Mouse (Mus musculus): ENCODE data around the gene Cfap73. TPM values are rescaled to one million over a fixed set of nuclear protein-coding genes. Genes with fewer than 3 reads are reported as not detected.

Gene Cfap73
- polyA plus RNA-seq, 1 experiment from 2014 or later = not detected

DNA sequence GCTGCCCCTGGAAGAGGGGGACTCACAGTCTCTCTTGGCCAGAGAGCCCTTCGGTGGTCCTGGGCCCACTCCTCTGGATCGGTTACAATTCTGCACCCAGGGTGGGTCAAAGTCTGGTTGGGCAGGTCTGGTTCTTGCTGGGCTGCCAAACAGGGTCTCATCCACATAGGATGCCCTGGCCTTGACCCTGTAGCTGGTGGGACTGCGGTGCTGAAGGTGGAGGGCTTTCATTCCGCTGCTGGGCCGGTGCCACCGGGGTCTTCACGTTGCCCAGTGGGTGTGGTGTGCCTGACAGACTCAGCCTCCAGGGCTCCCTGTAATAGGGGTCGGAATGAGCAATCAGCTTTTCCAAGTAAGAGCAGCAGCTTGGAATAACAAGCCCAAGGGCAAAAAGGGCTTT lies 22.6 kb downstream of the Cfap73 start:
- peak overlapping the region; percentile 64 for H3K9ac ChIP-seq (ENCODE audit: low read length)
- H3K4me2 ChIP-seq = peak overlapping the region; percentile 80
- H3K9me3 ChIP-seq (ENCODE audit: control insufficient read depth, low read length) = peaks cover 3% of the 10 kb centered on the region; the same call in 1 of the 2 replicates
- peaks cover 15% of the 10 kb centered on the region for H3K4me1 ChIP-seq (ENCODE audit: control insufficient read depth, insufficient read depth, low read length)
- H3K4me3 ChIP-seq (ENCODE audit: low read depth, low read length) = peak overlapping the region; percentile 48
- no peaks in the 10 kb centered on the region for H3K27me3 ChIP-seq (ENCODE audit: control insufficient read depth, insufficient read depth, low read length)
- peaks cover 3% of the 10 kb centered on the region; the same call in 1 of the 2 replicates for H3K36me3 ChIP-seq (ENCODE audit: control insufficient read depth, insufficient read depth, low read length)
- DNase-seq (ENCODE audit: low spot score, missing footprints) = no peak
- no peak overlapping the region for H3K27ac ChIP-seq (ENCODE audit: low read depth, low read length)
- WGBS = 65% methylated on average over 8 of the region's 8 CpGs
- ATAC-seq (ENCODE audit: low FRiP score) = no peak

DNA sequence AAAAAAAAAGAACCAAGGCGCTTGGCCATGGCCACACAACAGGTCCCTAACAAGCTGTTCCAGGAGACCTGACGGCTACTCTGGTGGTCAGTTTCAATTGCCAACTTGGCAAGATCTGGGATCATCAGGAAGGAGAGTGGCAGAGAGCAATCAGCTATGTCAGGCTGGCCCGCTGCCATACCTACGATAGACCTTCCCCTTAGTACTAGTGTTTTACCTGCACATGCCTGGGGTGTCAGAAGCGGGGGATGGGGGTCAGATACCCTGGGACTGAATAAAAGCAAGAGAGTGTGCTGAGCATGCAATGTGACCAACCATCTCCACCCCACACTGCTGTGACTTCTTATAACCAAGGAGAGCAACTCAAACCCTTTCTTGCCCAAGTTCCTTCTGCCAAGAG lies 23.1 kb downstream of the Cfap73 start:
- WGBS = 91% methylated on average over 5 of the region's 5 CpGs
- H3K27ac ChIP-seq (ENCODE audit: low read depth, low read length) = no peak overlapping the region
- H3K4me1 ChIP-seq (ENCODE audit: control insufficient read depth, insufficient read depth, low read length) = peaks cover 15% of the 10 kb centered on the region
- H3K9me3 ChIP-seq (ENCODE audit: control insufficient read depth, low read length) = peaks cover 3% of the 10 kb centered on the region; the same call in 1 of the 2 replicates
- H3K27me3 ChIP-seq (ENCODE audit: control insufficient read depth, insufficient read depth, low read length) = no peaks in the 10 kb centered on the region
- no peak overlapping the region for H3K9ac ChIP-seq (ENCODE audit: low read length)
- no peak for DNase-seq (ENCODE audit: low spot score, missing footprints)
- no peak for ATAC-seq (ENCODE audit: low FRiP score)
- peaks cover 2% of the 10 kb centered on the region; the same call in 1 of the 2 replicates for H3K36me3 ChIP-seq (ENCODE audit: control insufficient read depth, insufficient read depth, low read length)
- no peak overlapping the region for H3K4me3 ChIP-seq (ENCODE audit: low read depth, low read length)
- no peak overlapping the region; the same call in 1 of the 2 replicates for H3K4me2 ChIP-seq

DNA sequence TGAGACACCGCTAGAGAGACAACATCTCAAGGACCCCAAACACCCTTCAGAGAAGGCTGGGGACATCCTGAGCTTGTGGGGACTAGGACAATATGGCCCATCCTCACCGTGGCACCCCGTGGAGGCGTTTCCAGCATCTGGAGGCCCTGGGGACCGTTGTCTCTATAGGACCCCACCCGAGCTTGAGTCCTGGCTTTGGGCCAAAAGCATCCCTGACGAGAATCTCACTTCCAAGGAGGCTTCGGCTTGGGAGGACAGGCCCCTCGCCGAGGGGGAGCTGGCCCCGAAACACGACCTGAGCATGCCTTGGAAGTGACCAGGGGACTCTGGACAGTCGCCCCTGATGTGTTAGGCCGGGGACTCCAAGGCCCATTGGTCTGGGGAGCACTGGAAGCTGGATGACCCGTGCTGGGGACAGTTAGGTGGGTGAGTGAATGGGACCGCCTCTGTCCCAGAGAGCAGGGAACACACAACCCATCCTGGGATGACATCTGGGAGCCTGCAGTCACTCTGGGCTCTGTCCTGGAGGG lies 24.7 kb downstream of the Cfap73 start:
- Histone ChIP-seq H3K4me1 (ENCODE audit: control insufficient read depth, insufficient read depth, low read length) (peaks cover 20% of the 10 kb centered on the region), H3K9ac (ENCODE audit: low read length) (no peak overlapping the region), H3K4me3 (ENCODE audit: low read depth, low read length) (no peak overlapping the region), H3K27me3 (ENCODE audit: control insufficient read depth, insufficient read depth, low read length) (no peaks in the 10 kb centered on the region), H3K4me2 (no peak overlapping the region), H3K9me3 (ENCODE audit: control insufficient read depth, low read length) (no peaks in the 10 kb centered on the region), H3K36me3 (ENCODE audit: control insufficient read depth, insufficient read depth, low read length) (no peaks in the 10 kb centered on the region), H3K27ac (ENCODE audit: low read depth, low read length) (no peak overlapping the region)
- DNase-seq (ENCODE audit: low spot score, missing footprints) = no peak
- 91% methylated on average over 16 of the region's 16 CpGs for WGBS
- no peak for ATAC-seq (ENCODE audit: low FRiP score)

DNA sequence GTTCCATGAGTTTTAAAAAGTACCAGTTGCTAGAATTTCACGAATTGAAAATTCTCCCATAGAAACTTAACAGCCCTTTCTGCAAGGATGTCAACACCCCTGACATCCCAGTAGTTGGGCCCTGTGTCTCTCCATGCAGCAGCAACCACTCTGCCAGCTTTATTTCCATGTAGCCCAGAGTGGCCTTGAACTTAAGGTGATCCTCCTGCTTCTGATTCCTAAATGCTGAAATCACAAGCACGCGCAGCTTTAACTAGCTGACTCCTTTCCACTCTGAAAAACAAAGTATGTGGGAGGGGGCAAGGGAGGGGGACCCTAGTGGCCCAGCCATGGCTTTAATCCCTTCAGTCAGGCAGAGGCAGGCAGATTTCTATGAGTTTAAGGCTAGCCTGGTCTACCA lies 26.7 kb downstream of the Cfap73 start:
- no peak for DNase-seq (ENCODE audit: low spot score, missing footprints)
- WGBS = 84% methylated on average over 3 of the region's 3 CpGs

DNA sequence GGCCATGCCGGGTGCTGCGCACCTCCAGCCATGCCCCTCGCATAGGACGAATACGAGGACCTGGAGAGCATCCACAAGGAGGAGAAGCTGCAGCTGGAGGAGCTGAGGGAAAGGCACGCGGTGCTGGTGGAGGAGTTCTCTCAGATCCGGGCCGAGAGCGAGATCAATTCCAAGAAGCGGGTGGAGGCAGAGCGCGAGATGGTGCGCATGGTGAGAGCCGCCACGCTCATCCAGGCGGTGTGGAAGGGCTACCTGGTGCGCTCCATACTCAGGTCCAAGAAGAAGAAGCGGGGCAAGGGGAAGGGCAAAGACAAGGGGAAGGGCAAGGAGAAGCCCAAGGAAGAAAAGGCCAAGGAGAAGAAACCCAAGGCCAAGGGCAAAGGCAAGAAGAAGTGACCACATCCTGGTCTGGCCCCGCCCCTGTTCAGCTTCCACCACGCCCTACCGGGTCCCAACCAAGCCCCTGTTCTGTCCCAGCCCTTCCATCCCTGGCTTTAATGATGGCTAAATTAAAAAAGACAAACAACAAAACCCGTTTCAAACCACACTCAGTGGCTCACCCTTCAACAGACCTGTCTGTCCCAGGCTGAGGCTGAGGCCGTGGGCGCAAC lies 27.3 kb downstream of the Cfap73 start:
- H3K27ac ChIP-seq (ENCODE audit: low read depth, low read length) = no peak overlapping the region
- no peaks in the 10 kb centered on the region for H3K27me3 ChIP-seq (ENCODE audit: control insufficient read depth, insufficient read depth, low read length)
- H3K9me3 ChIP-seq (ENCODE audit: control insufficient read depth, low read length) = no peaks in the 10 kb centered on the region
- H3K4me1 ChIP-seq (ENCODE audit: control insufficient read depth, insufficient read depth, low read length) = peaks cover 11% of the 10 kb centered on the region
- H3K4me3 ChIP-seq (ENCODE audit: low read depth, low read length) = no peak overlapping the region
- H3K36me3 ChIP-seq (ENCODE audit: control insufficient read depth, insufficient read depth, low read length) = no peaks in the 10 kb centered on the region
- H3K4me2 ChIP-seq = no peak overlapping the region
- no peak for ATAC-seq (ENCODE audit: low FRiP score)
- DNase-seq (ENCODE audit: low spot score, missing footprints) = no peak
- WGBS = 64% methylated on average over 25 of the region's 25 CpGs
- 0 out of 2 replicates have a peak overlapping the region, but pooled peaks have one; percentile 10 for H3K9ac ChIP-seq (ENCODE audit: low read length)

More for the DNA sequence above, 26.7 kb downstream of the Cfap73 start:
- Histone ChIP-seq H3K27me3 (ENCODE audit: control insufficient read depth, insufficient read depth, low read length) (no peaks in the 10 kb centered on the region), H3K36me3 (ENCODE audit: control insufficient read depth, insufficient read depth, low read length) (no peaks in the 10 kb centered on the region), H3K4me1 (ENCODE audit: control insufficient read depth, insufficient read depth, low read length) (peaks cover 14% of the 10 kb centered on the region), H3K9ac (ENCODE audit: low read length) (no peak overlapping the region), H3K4me3 (ENCODE audit: low read depth, low read length) (no peak overlapping the region), H3K9me3 (ENCODE audit: control insufficient read depth, low read length) (no peaks in the 10 kb centered on the region), H3K4me2 (no peak overlapping the region), H3K27ac (ENCODE audit: low read depth, low read length) (no peak overlapping the region)
- ATAC-seq (ENCODE audit: low FRiP score) = no peak

DNA sequence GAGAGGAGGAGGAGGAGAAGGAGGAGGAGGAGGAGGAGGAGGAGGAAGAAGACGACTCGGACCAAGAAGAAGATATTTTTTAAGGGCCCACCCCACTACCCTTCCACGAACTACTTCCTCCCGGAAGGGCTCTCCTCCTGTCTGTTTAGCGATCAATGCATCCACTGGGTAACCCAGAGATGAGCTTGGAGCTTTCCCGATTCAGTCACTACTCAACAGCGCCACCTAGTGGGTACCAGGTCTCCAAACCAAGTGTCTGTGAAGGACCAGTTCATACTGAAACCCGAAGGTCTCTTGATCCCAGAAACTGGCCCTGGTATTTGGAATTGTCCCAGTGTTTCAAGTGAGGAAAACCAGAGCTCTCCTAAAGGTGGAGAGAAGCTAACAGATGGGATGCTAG lies 28.3 kb downstream of the Cfap73 start:
- peak overlapping the region; percentile 29 for H3K4me3 ChIP-seq (ENCODE audit: low read depth, low read length)
- no peaks in the 10 kb centered on the region for H3K36me3 ChIP-seq (ENCODE audit: control insufficient read depth, insufficient read depth, low read length)
- no peaks in the 10 kb centered on the region for H3K9me3 ChIP-seq (ENCODE audit: control insufficient read depth, low read length)
- DNase-seq (ENCODE audit: low spot score, missing footprints) (peak; percentile 98), ATAC-seq (ENCODE audit: low FRiP score) (peak; percentile 66)
- H3K4me2 ChIP-seq = peak overlapping the region; percentile 59; the same call in 1 of the 2 replicates
- H3K9ac ChIP-seq (ENCODE audit: low read length) = peak overlapping the region; percentile 45; the same call in 1 of the 2 replicates
- WGBS = 1% methylated on average over 8 of the region's 8 CpGs
- H3K27ac ChIP-seq (ENCODE audit: low read depth, low read length) = no peak overlapping the region
- H3K27me3 ChIP-seq (ENCODE audit: control insufficient read depth, insufficient read depth, low read length) = no peaks in the 10 kb centered on the region
- H3K4me1 ChIP-seq (ENCODE audit: control insufficient read depth, insufficient read depth, low read length) = peaks cover 4% of the 10 kb centered on the region; the same call in 1 of the 2 replicates

DNA sequence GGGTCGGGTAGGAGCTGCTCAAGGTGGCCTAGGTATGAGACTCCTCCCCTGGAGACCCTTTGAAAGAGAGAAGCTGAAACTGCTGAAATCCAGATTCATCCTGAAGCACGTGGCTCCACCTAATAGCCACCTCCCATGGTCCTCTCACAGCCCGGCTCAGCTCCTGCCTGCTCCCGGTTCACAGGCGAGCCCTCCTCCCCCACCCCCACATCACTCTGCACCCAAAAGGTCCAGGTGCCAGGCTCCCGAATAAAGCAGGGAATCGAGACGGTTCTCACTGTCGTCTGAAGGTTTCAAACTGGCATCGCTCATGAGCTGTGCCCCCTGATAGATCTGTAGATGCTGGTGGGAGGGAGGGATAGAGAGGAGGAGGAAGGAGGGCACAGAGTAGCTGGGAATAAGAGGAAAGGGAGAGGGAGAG lies 28.8 kb downstream of the Cfap73 start:
- peak; percentile 93 for DNase-seq (ENCODE audit: low spot score, missing footprints)
- peak overlapping the region; percentile 45 for H3K9ac ChIP-seq (ENCODE audit: low read length)
- H3K27me3 ChIP-seq (ENCODE audit: control insufficient read depth, insufficient read depth, low read length) = no peaks in the 10 kb centered on the region
- ATAC-seq (ENCODE audit: low FRiP score) = peak; percentile 62
- no peaks in the 10 kb centered on the region for H3K9me3 ChIP-seq (ENCODE audit: control insufficient read depth, low read length)
- no peaks in the 10 kb centered on the region for H3K36me3 ChIP-seq (ENCODE audit: control insufficient read depth, insufficient read depth, low read length)
- H3K27ac ChIP-seq (ENCODE audit: low read depth, low read length) = no peak overlapping the region
- H3K4me3 ChIP-seq (ENCODE audit: low read depth, low read length) = peak overlapping the region; percentile 29
- WGBS = 2% methylated on average over 10 of the region's 10 CpGs
- peak overlapping the region; percentile 59 for H3K4me2 ChIP-seq
- H3K4me1 ChIP-seq (ENCODE audit: control insufficient read depth, insufficient read depth, low read length) = peaks cover 4% of the 10 kb centered on the region; the same call in 1 of the 2 replicates

DNA sequence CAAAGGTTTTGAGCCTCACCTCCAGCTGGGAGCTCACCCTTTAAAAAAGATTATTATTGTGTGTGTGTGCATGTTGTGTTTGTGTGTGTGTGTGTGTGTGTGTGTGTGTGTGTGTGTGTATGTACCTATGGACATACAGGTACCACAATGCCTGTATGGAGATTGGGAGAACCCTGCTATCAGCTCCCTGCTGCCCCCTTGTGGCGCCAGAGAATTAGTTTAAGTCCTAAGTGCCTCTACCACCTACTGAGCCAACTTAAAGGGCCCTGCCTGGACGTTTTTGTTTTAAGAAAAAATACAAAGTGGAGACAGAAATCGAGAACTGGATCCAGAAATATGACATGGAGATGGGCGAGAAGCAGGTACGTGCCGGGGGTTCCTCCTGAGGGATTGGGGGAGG lies 29.2 kb downstream of the Cfap73 start:
- WGBS = 4% methylated on average over 6 of the region's 6 CpGs
- H3K27me3 ChIP-seq (ENCODE audit: control insufficient read depth, insufficient read depth, low read length) = no peaks in the 10 kb centered on the region
- peaks cover 4% of the 10 kb centered on the region; the same call in 1 of the 2 replicates for H3K4me1 ChIP-seq (ENCODE audit: control insufficient read depth, insufficient read depth, low read length)
- peak overlapping the region; percentile 45 for H3K9ac ChIP-seq (ENCODE audit: low read length)
- H3K27ac ChIP-seq (ENCODE audit: low read depth, low read length) = no peak overlapping the region
- H3K4me3 ChIP-seq (ENCODE audit: low read depth, low read length) = peak overlapping the region; percentile 29; the same call in 1 of the 2 replicates
- no peaks in the 10 kb centered on the region for H3K9me3 ChIP-seq (ENCODE audit: control insufficient read depth, low read length)
- peak; percentile 24; the same call in 1 of the 2 replicates for ATAC-seq (ENCODE audit: low FRiP score)
- peak; percentile 98 for DNase-seq (ENCODE audit: low spot score, missing footprints)
- peak overlapping the region; percentile 59 for H3K4me2 ChIP-seq
- no peaks in the 10 kb centered on the region for H3K36me3 ChIP-seq (ENCODE audit: control insufficient read depth, insufficient read depth, low read length)

DNA sequence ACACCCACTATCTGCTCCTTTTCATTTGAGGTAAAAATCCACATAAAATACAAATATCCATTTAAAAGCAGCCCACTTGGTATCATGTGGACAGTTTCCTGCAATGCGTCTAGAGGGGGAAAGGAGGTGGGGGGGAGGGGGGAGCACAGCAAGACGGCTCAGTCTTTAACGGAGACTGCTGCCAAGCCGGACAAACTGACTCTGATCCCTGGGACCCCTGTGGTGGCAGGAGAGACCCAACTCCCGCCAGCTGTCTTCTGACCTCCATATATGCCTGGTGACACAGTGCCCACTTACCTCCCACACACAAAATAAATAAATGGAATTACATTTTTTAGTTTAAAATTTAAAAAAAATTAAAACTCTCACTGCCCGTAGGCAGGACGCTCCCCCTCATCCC lies 30.5 kb downstream of the Cfap73 start:
- Histone ChIP-seq H3K36me3 (ENCODE audit: control insufficient read depth, insufficient read depth, low read length) (no peaks in the 10 kb centered on the region), H3K4me2 (no peak overlapping the region), H3K27me3 (ENCODE audit: control insufficient read depth, insufficient read depth, low read length) (no peaks in the 10 kb centered on the region), H3K4me1 (ENCODE audit: control insufficient read depth, insufficient read depth, low read length) (peaks cover 4% of the 10 kb centered on the region; the same call in 1 of the 2 replicates), H3K4me3 (ENCODE audit: low read depth, low read length) (no peak overlapping the region), H3K27ac (ENCODE audit: low read depth, low read length) (no peak overlapping the region), H3K9ac (ENCODE audit: low read length) (no peak overlapping the region), H3K9me3 (ENCODE audit: control insufficient read depth, low read length) (no peaks in the 10 kb centered on the region)
- no peak for DNase-seq (ENCODE audit: low spot score, missing footprints)
- no peak for ATAC-seq (ENCODE audit: low FRiP score)
- 57% methylated on average over 7 of the region's 7 CpGs for WGBS

Data from midbrain, embryonic 11.5 days (tissue).